Mouse (Mus musculus): Measurements from ENCODE around the gene Fundc1. TPM values are rescaled to one million over a fixed set of nuclear protein-coding genes. Genes with fewer than 3 reads are reported as not detected.
A peak's percentile ranks its signal among the peaks of the same experiment; 100 is the strongest.

The Fundc1 gene
- 16.9 and 21.7 TPM in 2 replicates for polyA plus RNA-seq (2015; fragmentation: Nextera tagmentation; extraction: Ambion mirVana)

- Histone ChIP-seq H3K9ac (peak within 1 kb of the TSS; percentile 72), H3K4me2 (peak within 1 kb of the TSS; percentile 62), H3K4me1 (replicated peaks) (no peaks in the 10 kb centered on the region), H3K36me3 (no peaks in the 10 kb centered on the region), H3K9me3 (replicated peaks) (no peaks in the 10 kb centered on the region), H3K27ac (peak within 1 kb of the TSS; percentile 68), H3K4me3 (replicated peaks) (peak within 1 kb of the TSS; percentile 67), H3K27me3 (no peaks in the 10 kb centered on the region)
- 7% methylated on average over 27 of the region's 30 CpGs for WGBS (ENCODE audit: insufficient replicate concordance)
- ATAC-seq (ENCODE audit: low read depth) (peak; percentile 98), DNase-seq (peak; percentile 84)
Measured at GRCm38 (mm10) chrX:17571621-17572459, at the start of gene Fundc1. Fundc1 (minus strand) TSS chrX:17572325.

- 28% methylated on average over 1 of the region's 1 CpGs for WGBS (ENCODE audit: insufficient replicate concordance)
- H3K9me3 ChIP-seq (replicated peaks), result no peaks in the 10 kb centered on the region
- no peak overlapping the region for H3K4me2 ChIP-seq
- no peaks in the 10 kb centered on the region for H3K36me3 ChIP-seq
- H3K27me3 ChIP-seq, result no peaks in the 10 kb centered on the region
- no peak overlapping the region for H3K4me3 ChIP-seq (replicated peaks)
- DNase-seq, result no peak
- ATAC-seq (ENCODE audit: low read depth), result no peak
- H3K9ac ChIP-seq, result no peak overlapping the region
- H3K27ac ChIP-seq, result no peak overlapping the region
- no peaks in the 10 kb centered on the region for H3K4me1 ChIP-seq (replicated peaks)
Measured at GRCm38 (mm10) chrX:17611253-17611652, 39.1 kb upstream of the Fundc1 start.

- 19% methylated on average over 1 of the region's 1 CpGs for WGBS (ENCODE audit: insufficient replicate concordance)
- ATAC-seq (ENCODE audit: low read depth), result no peak
Measured at GRCm38 (mm10) chrX:17608763-17609162, 36.6 kb upstream of the Fundc1 start.

GRCm38 (mm10) chrX:17607668-17608067, 35.5 kb upstream of the Fundc1 start:
- H3K9me3 ChIP-seq (replicated peaks), result no peaks in the 10 kb centered on the region
- H3K4me3 ChIP-seq (replicated peaks), result no peak overlapping the region
- no peaks in the 10 kb centered on the region for H3K27me3 ChIP-seq
- no peak overlapping the region for H3K27ac ChIP-seq
- DNase-seq (no peak), ATAC-seq (ENCODE audit: low read depth) (no peak)
- no peak overlapping the region for H3K4me2 ChIP-seq
- no peak overlapping the region for H3K9ac ChIP-seq
- H3K4me1 ChIP-seq (replicated peaks), result no peaks in the 10 kb centered on the region
- H3K36me3 ChIP-seq, result no peaks in the 10 kb centered on the region
- WGBS (ENCODE audit: insufficient replicate concordance), result 71% methylated on average over 3 of the region's 3 CpGs

More at GRCm38 (mm10) chrX:17608763-17609162, 36.6 kb upstream of the Fundc1 start:
- no peak overlapping the region for H3K27ac ChIP-seq
- H3K4me3 ChIP-seq (replicated peaks), result no peak overlapping the region
- no peaks in the 10 kb centered on the region for H3K9me3 ChIP-seq (replicated peaks)
- no peaks in the 10 kb centered on the region for H3K4me1 ChIP-seq (replicated peaks)
- H3K27me3 ChIP-seq, result no peaks in the 10 kb centered on the region
- no peak overlapping the region for H3K9ac ChIP-seq
- H3K36me3 ChIP-seq, result no peaks in the 10 kb centered on the region
- no peak for DNase-seq
- no peak overlapping the region for H3K4me2 ChIP-seq

- H3K27ac ChIP-seq, result no peak overlapping the region
- H3K9ac ChIP-seq, result no peak overlapping the region
- H3K9me3 ChIP-seq (replicated peaks), result no peaks in the 10 kb centered on the region
- H3K27me3 ChIP-seq, result no peaks in the 10 kb centered on the region
- H3K36me3 ChIP-seq, result no peaks in the 10 kb centered on the region
- no peak for DNase-seq
- ATAC-seq (ENCODE audit: low read depth), result no peak
- no peak overlapping the region for H3K4me3 ChIP-seq (replicated peaks)
- H3K4me2 ChIP-seq, result no peak overlapping the region
- no peaks in the 10 kb centered on the region for H3K4me1 ChIP-seq (replicated peaks)
Measured at GRCm38 (mm10) chrX:17593331-17593730, 21.2 kb upstream of the Fundc1 start.

GRCm38 (mm10) chrX:17590745-17591144, 18.6 kb upstream of the Fundc1 start:
- H3K9ac ChIP-seq, result no peak overlapping the region
- no peaks in the 10 kb centered on the region for H3K36me3 ChIP-seq
- H3K4me3 ChIP-seq (replicated peaks), result no peak overlapping the region
- 33% methylated on average over 1 of the region's 1 CpGs for WGBS (ENCODE audit: insufficient replicate concordance)
- ATAC-seq (ENCODE audit: low read depth) (no peak), DNase-seq (no peak)
- no peak overlapping the region for H3K27ac ChIP-seq
- H3K27me3 ChIP-seq, result no peaks in the 10 kb centered on the region
- H3K4me1 ChIP-seq (replicated peaks), result no peaks in the 10 kb centered on the region
- H3K4me2 ChIP-seq, result no peak overlapping the region
- no peaks in the 10 kb centered on the region for H3K9me3 ChIP-seq (replicated peaks)

GRCm38 (mm10) chrX:17571271-17571620, 879 bp downstream of the Fundc1 start:
- peak overlapping the region; percentile 68 for H3K27ac ChIP-seq
- peak overlapping the region; percentile 72 for H3K9ac ChIP-seq

GRCm38 (mm10) chrX:17568670-17569069, 3.5 kb downstream of the Fundc1 start:
- Histone ChIP-seq H3K9me3 (replicated peaks) (no peaks in the 10 kb centered on the region), H3K27me3 (no peaks in the 10 kb centered on the region), H3K36me3 (no peaks in the 10 kb centered on the region), H3K9ac (no peak overlapping the region), H3K4me3 (replicated peaks) (no peak overlapping the region), H3K4me2 (no peak overlapping the region), H3K27ac (no peak overlapping the region), H3K4me1 (replicated peaks) (no peaks in the 10 kb centered on the region)
- DNase-seq, result no peak
- no peak for ATAC-seq (ENCODE audit: low read depth)
- WGBS (ENCODE audit: insufficient replicate concordance), result 81% methylated on average over 2 of the region's 2 CpGs

More at GRCm38 (mm10) chrX:17571271-17571620, 879 bp downstream of the Fundc1 start:
- peak overlapping the region; percentile 67 for H3K4me3 ChIP-seq (replicated peaks)
- H3K27me3 ChIP-seq, result no peaks in the 10 kb centered on the region
- H3K4me2 ChIP-seq, result peak overlapping the region; percentile 62
- 33% methylated on average over 10 of the region's 10 CpGs for WGBS (ENCODE audit: insufficient replicate concordance)
- H3K36me3 ChIP-seq, result no peaks in the 10 kb centered on the region
- H3K9me3 ChIP-seq (replicated peaks), result no peaks in the 10 kb centered on the region
- no peaks in the 10 kb centered on the region for H3K4me1 ChIP-seq (replicated peaks)
- no peak for ATAC-seq (ENCODE audit: low read depth)
- no peak for DNase-seq

- DNase-seq (no peak), ATAC-seq (ENCODE audit: low read depth) (no peak)
- Histone ChIP-seq H3K4me2 (no peak overlapping the region), H3K4me3 (replicated peaks) (no peak overlapping the region), H3K9ac (no peak overlapping the region), H3K4me1 (replicated peaks) (no peaks in the 10 kb centered on the region), H3K27me3 (no peaks in the 10 kb centered on the region), H3K36me3 (no peaks in the 10 kb centered on the region), H3K9me3 (replicated peaks) (no peaks in the 10 kb centered on the region), H3K27ac (no peak overlapping the region)
Measured at GRCm38 (mm10) chrX:17565743-17566142, 6.4 kb downstream of the Fundc1 start.

- Histone ChIP-seq H3K9me3 (replicated peaks) (no peaks in the 10 kb centered on the region), H3K4me3 (replicated peaks) (no peak overlapping the region), H3K4me2 (no peak overlapping the region), H3K27me3 (no peaks in the 10 kb centered on the region), H3K36me3 (no peaks in the 10 kb centered on the region), H3K9ac (no peak overlapping the region), H3K27ac (no peak overlapping the region), H3K4me1 (replicated peaks) (no peaks in the 10 kb centered on the region)
- no peak for DNase-seq
- no peak for ATAC-seq (ENCODE audit: low read depth)
Measured at GRCm38 (mm10) chrX:17564732-17565131, 7.4 kb downstream of the Fundc1 start.

- Histone ChIP-seq H3K36me3 (no peaks in the 10 kb centered on the region), H3K27me3 (no peaks in the 10 kb centered on the region), H3K4me1 (replicated peaks) (no peaks in the 10 kb centered on the region), H3K4me3 (replicated peaks) (no peak overlapping the region), H3K9me3 (replicated peaks) (no peaks in the 10 kb centered on the region), H3K27ac (no peak overlapping the region), H3K4me2 (no peak overlapping the region), H3K9ac (no peak overlapping the region)
- ATAC-seq (ENCODE audit: low read depth), result no peak
- WGBS (ENCODE audit: insufficient replicate concordance), result 55% methylated on average over 4 of the region's 4 CpGs
- no peak for DNase-seq
Measured at GRCm38 (mm10) chrX:17558746-17559145, 13.4 kb downstream of the Fundc1 start.

GRCm38 (mm10) chrX:17554488-17554887, 17.6 kb downstream of the Fundc1 start:
- Histone ChIP-seq H3K36me3 (no peaks in the 10 kb centered on the region), H3K27me3 (no peaks in the 10 kb centered on the region), H3K9ac (no peak overlapping the region), H3K27ac (no peak overlapping the region), H3K4me1 (replicated peaks) (no peaks in the 10 kb centered on the region), H3K9me3 (replicated peaks) (no peaks in the 10 kb centered on the region), H3K4me2 (no peak overlapping the region), H3K4me3 (replicated peaks) (no peak overlapping the region)
- ATAC-seq (ENCODE audit: low read depth), result no peak
- WGBS (ENCODE audit: insufficient replicate concordance), result 66% methylated on average over 4 of the region's 4 CpGs
- DNase-seq, result no peak

Data from liver, embryonic 13.5 days (tissue).